Mouse (Mus musculus) hindbrain, embryonic 11.5 days (tissue): ENCODE measurements around the gene Ctsw. TPM values are rescaled to one million over a fixed set of nuclear protein-coding genes. Genes with fewer than 3 reads are reported as not detected.
A peak's percentile ranks its signal among the peaks of the same experiment; 100 is the strongest.

ENCODE experiments used
- ATAC-seq: fragments of 200-750 bp; cut with Nextera tagmentation; 2 replicates; pipeline ENCODE4 v1.8.0; 2017; ENCODE audit warnings: mild to moderate bottlenecking, moderate TSS enrichment, moderate library complexity; ENCODE audit not compliant: low FRiP score
- DNase-seq: peaks from one replicate; pipeline ENCODE4 v3.0.0-alpha.2; 2015; ENCODE audit warnings: low spot score
- H3K27ac ChIP-seq: fragments of 300-500 bp; sonication (generic); 2 replicates; pipeline ENCODE4 v1.5.1; 2014; ENCODE audit warnings: mild to moderate bottlenecking, low read depth, low read length
- H3K27me3 ChIP-seq: fragments of 300-500 bp; sonication (generic); 2 replicates; pipeline ENCODE4 v1.6.1; 2014; ENCODE audit warnings: mild to moderate bottlenecking, low read length, moderate library complexity, mixed read lengths; ENCODE audit not compliant: control insufficient read depth, insufficient read depth
- H3K36me3 ChIP-seq: fragments of 300-500 bp; sonication (generic); 2 replicates; pipeline ENCODE4 v1.6.1; 2014; ENCODE audit warnings: mild to moderate bottlenecking, low read length, moderate library complexity, mixed read lengths; ENCODE audit not compliant: control insufficient read depth, insufficient read depth
- H3K4me1 ChIP-seq: fragments of 300-500 bp; sonication (generic); replicated peaks from 2 replicates; pipeline ENCODE4 v1.6.1; 2014; ENCODE audit warnings: low read length, mixed read lengths; ENCODE audit not compliant: control insufficient read depth, insufficient read depth
- H3K4me2 ChIP-seq: fragments of 300-500 bp; sonication (generic); replicated peaks from 2 replicates; pipeline ENCODE4 v1.6.1; 2014; ENCODE audit warnings: mild to moderate bottlenecking, low read depth, low read length
- H3K4me3 ChIP-seq: fragments of 300-500 bp; sonication (generic); 2 replicates; pipeline ENCODE4 v1.5.1; 2014; ENCODE audit warnings: low read depth, low read length
- H3K9ac ChIP-seq: fragments of 300-500 bp; sonication (generic); 2 replicates; pipeline ENCODE4 v1.6.1; 2014; ENCODE audit warnings: low read depth, low read length
- H3K9me3 ChIP-seq: fragments of 300-500 bp; sonication (generic); 2 replicates; pipeline ENCODE4 v1.6.1; 2016; ENCODE audit warnings: low read length; ENCODE audit not compliant: control insufficient read depth
- WGBS: fragments of 180-500 bp; shearing (Covaris S2); extraction: QIAGEN DNeasy Blood & Tissue Kit; methylation state at CpG from one replicate; pipeline ENCODE4 v1.1.7; 2014; 5-methylcytosine and 5-hydroxymethylcytosine counted together
- polyA plus RNA-seq: library from polyadenylated mRNA; unstranded; fragments of >200 nt; fragmentation: Nextera tagmentation; extraction: Ambion mirVana; gene quantifications from 2 replicates; pipeline ENCODE4 v1.2.1, GENCODE M21; 2014

Ctsw gene
- polyA plus RNA-seq, 1 experiment from 2014 or later: 4.7 TPM

DNA sequence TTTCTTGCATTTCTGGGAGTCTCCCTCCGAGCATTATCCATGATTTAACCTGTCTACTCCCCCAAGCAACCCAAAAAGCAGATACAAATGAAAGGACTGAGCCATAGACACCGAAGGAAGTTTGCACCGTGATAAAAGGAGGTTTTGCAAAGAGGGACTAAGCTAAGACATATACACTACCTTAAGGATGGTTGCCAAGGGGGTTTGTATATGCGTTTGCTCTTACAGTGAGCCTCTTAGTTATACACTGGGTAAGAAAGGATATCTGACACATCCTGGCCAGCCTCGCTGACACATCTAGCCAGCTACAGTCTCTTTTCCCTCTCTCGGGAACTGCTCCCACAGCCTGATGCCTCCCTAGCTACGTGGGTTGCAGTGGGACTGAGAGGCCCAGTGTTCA is 34.4 kb downstream of the Ctsw start:
- 67% methylated on average over 7 of the region's 7 CpGs for WGBS
- no peaks in the 10 kb centered on the region for H3K4me1 ChIP-seq

DNA sequence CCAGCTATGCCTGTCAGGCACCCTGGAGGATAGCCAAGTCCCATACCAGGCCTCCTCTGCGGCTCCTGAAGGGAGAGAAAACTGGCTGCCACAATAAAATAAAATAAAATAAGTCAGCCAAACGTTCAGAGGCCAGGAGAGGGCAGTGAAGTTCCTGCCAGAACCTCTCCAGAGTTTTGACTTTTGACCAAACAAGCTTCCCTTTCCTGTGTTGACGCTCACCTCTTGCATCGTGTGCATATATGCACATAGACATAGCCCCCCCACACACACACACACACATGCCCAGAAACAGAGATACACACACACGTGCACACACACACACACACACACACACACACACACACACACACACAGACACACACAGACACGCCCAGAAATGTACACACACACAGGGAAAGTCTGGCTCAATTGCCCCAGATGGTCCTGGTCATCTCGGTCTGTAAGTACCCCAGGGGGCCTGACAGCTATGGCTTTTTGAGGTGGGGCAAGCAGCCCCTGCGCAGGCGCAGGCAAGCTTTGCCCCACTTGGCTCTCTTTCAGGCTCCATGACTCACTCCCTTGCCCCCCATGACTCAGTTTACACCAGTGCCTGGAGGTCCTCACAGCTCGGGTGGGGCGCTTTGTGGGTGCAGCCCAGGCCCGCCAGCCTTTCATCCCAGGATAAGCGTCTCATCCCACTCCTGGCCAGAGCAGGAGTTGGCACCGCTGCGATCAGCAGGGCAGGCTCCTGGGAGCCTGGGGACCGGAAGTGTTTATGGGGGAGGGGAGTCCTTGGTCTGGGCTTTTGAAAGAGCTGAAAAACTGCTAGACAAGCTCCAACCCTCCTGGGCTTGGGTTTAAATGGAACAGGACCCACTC is 35.1 kb downstream of the Ctsw start:
- Histone ChIP-seq H3K27ac (no peak overlapping the region; the same call in 1 of the 2 replicates), H3K4me2 (peak overlapping the region; percentile 27; the same call in 1 of the 2 replicates), H3K27me3 (no peaks in the 10 kb centered on the region), H3K36me3 (no peaks in the 10 kb centered on the region), H3K4me3 (no peak overlapping the region), H3K9ac (0 out of 2 replicates have a peak overlapping the region, but pooled peaks have one; percentile 12), H3K9me3 (no peaks in the 10 kb centered on the region), H3K4me1 (no peaks in the 10 kb centered on the region)
- ATAC-seq: no peak
- 18% methylated on average over 16 of the region's 16 CpGs for WGBS
- peak; percentile 51 for DNase-seq

More for the DNA sequence above, 34.4 kb downstream of the Ctsw start:
- Histone ChIP-seq H3K27ac (no peak overlapping the region), H3K36me3 (no peaks in the 10 kb centered on the region), H3K9ac (0 out of 2 replicates have a peak overlapping the region, but pooled peaks have one; percentile 12), H3K27me3 (no peaks in the 10 kb centered on the region), H3K9me3 (no peaks in the 10 kb centered on the region), H3K4me3 (no peak overlapping the region), H3K4me2 (peak overlapping the region; percentile 27; the same call in 1 of the 2 replicates)
- ATAC-seq: no peak
- no peak for DNase-seq

DNA sequence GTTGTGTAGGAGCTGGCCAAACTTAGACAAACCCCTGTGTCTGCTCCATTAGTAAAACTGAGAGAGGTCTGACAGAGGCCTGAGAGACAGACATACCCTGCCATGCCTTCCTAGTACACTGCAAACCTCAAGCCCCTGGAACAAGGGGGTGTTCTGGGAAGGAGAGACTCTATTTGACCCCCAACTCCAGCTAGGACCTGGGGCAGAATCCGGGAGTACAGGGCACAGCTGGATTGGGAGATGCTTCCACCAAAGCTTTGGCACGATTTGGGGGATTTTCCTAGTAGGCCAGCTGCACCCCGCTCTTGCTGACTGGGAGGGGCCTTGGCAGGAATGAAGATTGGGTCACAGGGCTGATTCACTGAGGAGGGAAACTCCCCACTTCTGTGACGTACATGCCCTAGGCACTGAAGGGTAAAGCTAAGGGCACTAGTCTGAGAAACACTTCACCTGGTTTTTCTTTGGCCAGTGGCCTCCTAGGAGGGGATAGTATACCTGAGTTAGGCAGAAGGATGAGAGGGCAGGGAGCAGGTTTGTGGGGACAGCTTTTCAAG is 36.3 kb downstream of the Ctsw start:
- Histone ChIP-seq H3K36me3 (no peaks in the 10 kb centered on the region), H3K9ac (no peak overlapping the region), H3K9me3 (no peaks in the 10 kb centered on the region), H3K4me2 (no peak overlapping the region), H3K4me3 (no peak overlapping the region), H3K27ac (no peak overlapping the region), H3K4me1 (no peaks in the 10 kb centered on the region), H3K27me3 (no peaks in the 10 kb centered on the region)
- DNase-seq: no peak
- ATAC-seq: no peak
- 78% methylated on average over 4 of the region's 4 CpGs for WGBS

DNA sequence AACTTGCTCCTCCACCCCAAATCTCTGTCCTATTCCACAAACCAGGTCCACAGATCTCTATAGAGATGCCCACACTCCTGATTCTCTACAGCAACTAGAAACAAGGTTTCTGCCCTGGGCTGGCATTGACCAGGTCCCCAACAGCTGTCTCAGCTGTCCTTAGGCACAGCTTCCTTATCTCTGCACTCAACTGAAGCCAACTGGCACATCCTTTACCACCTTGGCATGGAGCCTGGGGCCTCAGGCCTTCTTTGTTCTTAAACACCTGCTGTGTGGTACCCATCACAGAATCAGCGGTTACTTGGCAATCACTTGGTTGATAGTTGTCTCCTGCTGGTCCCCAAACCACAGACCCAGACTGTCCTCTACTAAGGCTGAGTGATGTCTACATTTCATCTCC is 37.9 kb downstream of the Ctsw start:
- 79% methylated on average over 1 of the region's 1 CpGs for WGBS

DNA sequence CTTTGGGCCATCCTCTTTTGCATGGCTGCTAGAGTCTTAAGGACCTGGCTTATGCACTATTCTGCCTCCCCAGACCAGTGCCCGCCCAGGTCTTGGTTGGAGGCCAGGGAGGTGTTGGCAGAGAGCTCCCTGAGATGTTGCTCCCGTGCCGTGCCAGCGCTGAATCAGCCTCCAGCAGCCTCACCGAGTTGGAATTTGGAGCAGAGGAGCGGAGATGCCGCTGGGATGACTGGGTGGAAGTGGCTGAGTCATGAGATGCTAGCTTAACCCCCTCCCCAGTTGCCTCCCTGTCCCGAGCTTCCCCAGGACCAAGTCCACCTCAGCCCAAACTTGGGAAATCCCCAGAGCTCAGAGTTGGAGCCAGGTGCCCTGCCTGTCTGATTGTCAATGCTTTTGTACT is 38.5 kb downstream of the Ctsw start:
- no peak overlapping the region for H3K9ac ChIP-seq

More for the DNA sequence above, 37.9 kb downstream of the Ctsw start:
- H3K36me3 ChIP-seq: no peaks in the 10 kb centered on the region
- no peak overlapping the region for H3K4me3 ChIP-seq
- H3K4me1 ChIP-seq: peaks cover 8% of the 10 kb centered on the region
- no peak overlapping the region for H3K27ac ChIP-seq
- DNase-seq (no peak), ATAC-seq (no peak)
- no peak overlapping the region for H3K4me2 ChIP-seq
- no peaks in the 10 kb centered on the region for H3K9me3 ChIP-seq
- H3K9ac ChIP-seq: no peak overlapping the region
- no peaks in the 10 kb centered on the region for H3K27me3 ChIP-seq

DNA sequence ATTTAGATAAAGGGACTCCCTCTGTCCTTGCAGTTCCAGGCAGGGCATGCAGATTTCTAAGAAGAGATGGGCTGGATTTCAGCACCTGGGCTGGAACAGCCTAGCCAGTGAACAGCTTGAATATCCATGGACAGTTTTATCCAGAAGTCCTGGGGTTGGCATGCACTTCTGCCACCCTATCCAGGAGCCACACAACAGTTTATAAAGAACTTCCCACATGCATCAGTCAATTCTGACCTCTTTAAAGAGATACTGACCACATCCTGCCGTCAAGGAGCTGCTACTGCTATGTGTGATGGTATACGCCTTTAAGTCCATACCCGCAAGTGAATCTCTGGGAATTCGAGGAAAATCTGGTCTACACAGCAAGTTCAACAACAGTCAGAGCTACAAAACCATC is 39.1 kb downstream of the Ctsw start:
- WGBS: 84% methylated on average over 4 of the region's 4 CpGs
- Histone ChIP-seq H3K27ac (no peak overlapping the region), H3K4me3 (no peak overlapping the region), H3K4me1 (peaks cover 8% of the 10 kb centered on the region), H3K4me2 (no peak overlapping the region), H3K9ac (no peak overlapping the region), H3K9me3 (no peaks in the 10 kb centered on the region), H3K27me3 (no peaks in the 10 kb centered on the region), H3K36me3 (no peaks in the 10 kb centered on the region)
- ATAC-seq: no peak
- no peak for DNase-seq

More for the DNA sequence above, 38.5 kb downstream of the Ctsw start:
- Histone ChIP-seq H3K27me3 (no peaks in the 10 kb centered on the region), H3K36me3 (no peaks in the 10 kb centered on the region), H3K4me3 (no peak overlapping the region; the same call in 1 of the 2 replicates), H3K9me3 (no peaks in the 10 kb centered on the region), H3K4me2 (no peak overlapping the region), H3K27ac (no peak overlapping the region), H3K4me1 (peaks cover 8% of the 10 kb centered on the region)
- WGBS: 80% methylated on average over 8 of the region's 8 CpGs
- DNase-seq: no peak
- no peak for ATAC-seq

DNA sequence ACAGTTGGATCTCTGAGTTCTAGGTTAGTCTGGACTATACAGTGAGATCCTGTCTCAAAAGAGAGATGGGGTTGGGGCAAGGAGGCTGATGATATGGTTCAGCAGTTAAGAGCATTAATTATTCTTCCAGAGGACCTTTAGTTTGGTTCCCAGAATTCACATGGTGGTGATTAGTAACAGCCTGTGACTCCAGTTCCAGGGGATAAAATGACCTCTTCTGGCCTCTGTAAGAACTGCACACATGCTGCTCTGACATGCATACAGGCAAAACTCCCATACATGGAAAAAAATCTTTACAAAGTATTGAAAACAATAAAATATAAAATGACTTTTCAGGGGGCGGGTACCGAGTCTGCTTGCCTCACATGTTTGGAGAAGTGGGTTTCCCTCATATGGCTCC is 40.2 kb downstream of the Ctsw start:
- peak; percentile 43 for DNase-seq
- H3K9ac ChIP-seq: no peak overlapping the region
- no peak overlapping the region for H3K4me3 ChIP-seq
- no peaks in the 10 kb centered on the region for H3K36me3 ChIP-seq
- H3K27me3 ChIP-seq: no peaks in the 10 kb centered on the region
- no peak for ATAC-seq
- no peak overlapping the region for H3K27ac ChIP-seq
- H3K9me3 ChIP-seq: no peaks in the 10 kb centered on the region
- peaks cover 15% of the 10 kb centered on the region for H3K4me1 ChIP-seq
- 91% methylated on average over 2 of the region's 2 CpGs for WGBS
- no peak overlapping the region for H3K4me2 ChIP-seq

DNA sequence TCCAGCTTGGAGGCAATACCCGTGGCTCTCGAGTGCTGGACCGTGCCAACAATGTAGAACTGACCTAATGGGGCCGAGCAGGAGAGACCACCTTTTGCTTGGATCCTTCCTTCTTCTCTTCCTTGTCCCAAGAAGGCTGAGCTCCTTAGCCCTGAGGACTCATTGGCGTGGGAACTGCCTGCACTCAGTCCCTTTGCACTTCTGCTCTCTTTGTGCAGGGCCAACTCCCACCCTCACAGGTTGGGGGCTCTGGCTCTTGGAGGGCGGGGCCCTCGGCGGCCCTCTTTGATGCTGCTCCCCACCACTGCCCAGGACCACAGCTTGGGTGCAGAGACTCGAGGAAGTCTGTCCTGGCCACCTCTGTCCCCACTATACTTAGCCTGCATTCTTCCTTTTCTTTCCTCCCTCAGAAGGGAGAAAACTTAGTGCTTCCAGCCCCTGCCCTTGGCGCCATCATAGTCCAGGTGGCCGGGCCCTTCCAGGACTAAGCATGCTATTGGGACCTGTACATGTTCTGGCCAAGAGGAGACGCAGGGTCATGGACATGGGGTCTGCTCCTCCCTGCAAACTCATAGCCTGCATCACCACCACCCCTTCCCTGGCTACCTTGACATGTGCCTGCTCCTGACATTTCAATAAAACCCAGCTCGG is 41.5 kb downstream of the Ctsw start:
- Histone ChIP-seq H3K9me3 (no peaks in the 10 kb centered on the region), H3K4me1 (peaks cover 17% of the 10 kb centered on the region), H3K27me3 (no peaks in the 10 kb centered on the region), H3K9ac (no peak overlapping the region), H3K27ac (0 out of 2 replicates have a peak overlapping the region, but pooled peaks have one; percentile 36), H3K36me3 (peaks cover 2% of the 10 kb centered on the region; the same call in 1 of the 2 replicates), H3K4me3 (0 out of 2 replicates have a peak overlapping the region, but pooled peaks have one; percentile 85), H3K4me2 (0 out of 2 replicates have a peak overlapping the region, but pooled peaks have one; percentile 21)
- 93% methylated on average over 13 of the region's 13 CpGs for WGBS
- no peak for ATAC-seq
- DNase-seq: no peak
